Mouse (Mus musculus) forebrain, embryonic 10.5 days (tissue): Measurements from ENCODE around the gene Cfl1. TPM values are rescaled to one million over a fixed set of nuclear protein-coding genes. Genes with fewer than 3 reads are reported as not detected.

Experiments used
- DNase-seq: peaks from one replicate; pipeline ENCODE4 v3.0.0-alpha.2; 2017; ENCODE audit warnings: low spot score; ENCODE audit errors: extremely low spot score
- H3K27ac ChIP-seq: fragments of 300-500 bp; sonication (generic); 2 replicates; pipeline ENCODE4 v1.5.1; 2016; ENCODE audit warnings: mild to moderate bottlenecking
- H3K27me3 ChIP-seq: fragments of 300-500 bp; sonication (generic); 2 replicates; pipeline ENCODE4 v1.6.1; 2016; ENCODE audit warnings: mild to moderate bottlenecking; ENCODE audit not compliant: poor library complexity, severe bottlenecking
- H3K36me3 ChIP-seq: fragments of 300-500 bp; sonication (generic); replicated peaks from 2 replicates; pipeline ENCODE4 v1.6.1; 2016; ENCODE audit warnings: mild to moderate bottlenecking, moderate library complexity
- H3K4me1 ChIP-seq: fragments of 300-500 bp; sonication (generic); 2 replicates; pipeline ENCODE4 v1.6.1; 2016
- H3K4me3 ChIP-seq: fragments of 300-500 bp; sonication (generic); 2 replicates; pipeline ENCODE4 v1.5.1; 2016; ENCODE audit warnings: mild to moderate bottlenecking, moderate library complexity
- H3K9me3 ChIP-seq: fragments of 300-500 bp; sonication (generic); 2 replicates; pipeline ENCODE4 v1.6.1; 2016; ENCODE audit warnings: mild to moderate bottlenecking, moderate library complexity
- WGBS: fragments of 180-500 bp; shearing (Covaris S2); methylation state at CpG from one replicate; pipeline ENCODE4 v1.1.7; 2016; 5-methylcytosine and 5-hydroxymethylcytosine counted together
- polyA plus RNA-seq: library from polyadenylated mRNA; unstranded; fragments of >200 nt; fragmentation: Nextera tagmentation; extraction: Ambion mirVana; gene quantifications from 2 replicates; pipeline ENCODE4 v1.2.1, GENCODE M21; 2016

Gene Cfl1
- polyA plus RNA-seq, 1 experiment from 2014 or later = 3,010 TPM

GRCm38 (mm10) chr19:5456922-5457745 is 33.1 kb upstream of the Cfl1 start:
- peak overlapping the region; percentile 88 for H3K27ac ChIP-seq
- peaks cover 55% of the 10 kb centered on the region for H3K4me1 ChIP-seq
- H3K9me3 ChIP-seq = no peaks in the 10 kb centered on the region
- peaks cover 19% of the 10 kb centered on the region for H3K27me3 ChIP-seq
- peak; percentile 94 for DNase-seq
- H3K36me3 ChIP-seq = peaks cover 18% of the 10 kb centered on the region
- under 1% methylated on average over 70 of the region's 70 CpGs for WGBS
- H3K4me3 ChIP-seq = peak overlapping the region; percentile 87

GRCm38 (mm10) chr19:5457746-5458442 is 32.4 kb upstream of the Cfl1 start, which contains the start of gene Ccdc85b:
Gene Ccdc85b, minus strand, starts transcription at chr19:5457894.
- no peaks in the 10 kb centered on the region for H3K9me3 ChIP-seq
- peaks cover 26% of the 10 kb centered on the region for H3K36me3 ChIP-seq
- DNase-seq = no peak
- peaks cover 19% of the 10 kb centered on the region for H3K27me3 ChIP-seq
- 15% methylated on average over 14 of the region's 14 CpGs for WGBS
- peak within 1 kb of the TSS; percentile 87 for H3K4me3 ChIP-seq
- peak within 1 kb of the TSS; percentile 88 for H3K27ac ChIP-seq
- peaks cover 55% of the 10 kb centered on the region for H3K4me1 ChIP-seq

DNA sequence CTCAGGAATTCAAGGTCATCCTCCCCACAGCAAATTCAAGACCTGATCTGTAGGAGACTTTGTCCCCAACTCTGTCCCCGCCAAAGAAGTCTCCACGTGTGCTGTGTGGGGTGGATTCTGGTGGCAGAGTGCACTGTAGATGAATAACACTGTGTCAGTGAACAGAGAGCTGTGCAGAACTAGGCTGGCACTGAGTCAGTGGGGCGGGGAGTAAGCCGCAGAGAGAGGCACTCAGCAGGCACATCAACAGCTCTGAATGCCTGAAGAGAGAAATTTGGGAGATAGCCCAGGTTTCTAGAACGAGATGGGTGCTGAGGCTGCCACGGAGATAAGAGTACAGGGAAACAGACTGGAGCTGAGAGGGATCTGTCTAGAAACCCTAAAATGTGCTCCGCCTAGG is 31.2 kb upstream of the Cfl1 start:
- Histone ChIP-seq H3K36me3 (peaks cover 32% of the 10 kb centered on the region), H3K27me3 (peaks cover 19% of the 10 kb centered on the region), H3K9me3 (no peaks in the 10 kb centered on the region), H3K4me1 (peaks cover 61% of the 10 kb centered on the region), H3K4me3 (no peak overlapping the region), H3K27ac (no peak overlapping the region)
- WGBS = 68% methylated on average over 7 of the region's 7 CpGs
- DNase-seq = no peak

- H3K4me3 ChIP-seq = peak overlapping the region; percentile 86
- peak overlapping the region; percentile 90 for H3K27ac ChIP-seq
- peaks cover 19% of the 10 kb centered on the region for H3K27me3 ChIP-seq
- peaks cover 32% of the 10 kb centered on the region for H3K36me3 ChIP-seq
- DNase-seq = no peak
- WGBS = 30% methylated on average over 3 of the region's 3 CpGs
- H3K9me3 ChIP-seq = no peaks in the 10 kb centered on the region
- peaks cover 62% of the 10 kb centered on the region for H3K4me1 ChIP-seq
Observed at GRCm38 (mm10) chr19:5459896-5460295, 30.4 kb upstream of the Cfl1 start.

DNA sequence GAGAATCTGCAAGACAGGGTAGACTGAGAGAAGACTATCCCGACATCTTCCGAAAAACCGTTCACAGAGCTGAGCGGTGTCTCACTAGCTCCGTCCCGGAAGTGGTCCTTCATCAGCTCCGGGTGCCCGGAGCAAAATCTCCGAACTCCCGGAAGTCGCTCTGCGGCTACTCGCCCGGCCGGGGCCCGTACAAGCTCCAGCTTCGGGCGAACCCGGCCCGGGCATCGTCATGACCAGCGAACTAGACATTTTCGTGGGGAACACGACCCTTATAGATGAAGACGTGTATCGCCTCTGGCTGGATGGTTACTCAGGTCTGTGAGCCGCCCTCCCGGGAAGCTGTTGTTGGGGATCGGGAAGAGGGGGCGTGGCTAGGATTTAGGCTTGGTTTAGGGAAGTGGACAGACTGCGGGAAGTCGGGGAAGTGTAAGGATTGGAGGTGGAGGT is 29.8 kb upstream of the Cfl1 start, which contains the start of gene Fibp:
TSS of gene Fibp (plus strand) at position 151 of the 447 bp plus-strand sequence.
- Histone ChIP-seq H3K36me3 (peaks cover 35% of the 10 kb centered on the region), H3K27ac (peak within 1 kb of the TSS; percentile 90), H3K4me3 (peak within 1 kb of the TSS; percentile 86), H3K4me1 (peaks cover 56% of the 10 kb centered on the region), H3K27me3 (peaks cover 19% of the 10 kb centered on the region), H3K9me3 (no peaks in the 10 kb centered on the region)
- DNase-seq = peak; percentile 92
- under 1% methylated on average over 32 of the region's 32 CpGs for WGBS

DNA sequence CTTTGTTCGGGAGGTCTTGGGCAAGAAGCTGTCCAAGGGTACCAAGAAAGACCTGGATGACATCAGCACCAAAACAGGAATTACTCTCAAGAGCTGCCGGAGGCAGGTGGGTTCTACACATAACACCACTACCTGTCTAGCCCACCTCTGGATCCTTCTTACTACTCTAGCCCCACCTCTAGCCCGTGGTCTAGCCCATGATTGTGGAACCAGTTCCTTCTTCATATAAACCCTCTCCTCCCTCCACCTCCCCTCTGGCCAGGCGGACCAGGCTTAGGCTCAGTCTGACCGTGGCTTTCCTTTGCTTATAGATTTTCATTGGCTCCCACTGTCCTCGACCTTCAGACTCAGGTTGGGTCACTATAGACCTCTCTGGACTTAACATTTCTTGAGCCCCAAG is 28.8 kb upstream of the Cfl1 start:
- H3K4me1 ChIP-seq = peaks cover 47% of the 10 kb centered on the region
- H3K9me3 ChIP-seq = no peaks in the 10 kb centered on the region
- DNase-seq = no peak
- H3K27me3 ChIP-seq = peaks cover 19% of the 10 kb centered on the region
- H3K36me3 ChIP-seq = peaks cover 44% of the 10 kb centered on the region
- peak overlapping the region; percentile 86 for H3K4me3 ChIP-seq
- WGBS = 89% methylated on average over 6 of the region's 6 CpGs
- no peak overlapping the region for H3K27ac ChIP-seq

DNA sequence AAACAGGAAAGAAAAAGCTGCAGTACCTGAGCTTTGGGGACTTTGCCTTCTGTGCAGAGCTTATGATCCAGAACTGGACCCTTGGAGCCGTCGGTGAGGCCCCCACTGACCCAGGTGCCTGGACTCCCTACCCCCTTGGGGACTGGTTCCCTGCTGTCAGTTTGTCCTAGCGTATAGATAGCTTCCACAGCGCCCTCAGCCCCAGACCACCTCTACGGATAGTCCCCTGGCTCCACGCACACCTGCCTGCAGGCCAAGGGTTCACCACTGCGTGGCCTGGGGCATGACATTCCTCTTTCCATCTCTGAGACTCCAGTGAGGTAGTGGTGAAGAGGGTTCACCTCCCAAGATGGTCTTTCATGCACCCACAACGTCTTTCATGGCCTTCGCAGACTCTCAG is 27.0 kb upstream of the Cfl1 start:
- WGBS = 88% methylated on average over 9 of the region's 9 CpGs
- Histone ChIP-seq H3K4me1 (peaks cover 29% of the 10 kb centered on the region), H3K27ac (no peak overlapping the region), H3K36me3 (peaks cover 61% of the 10 kb centered on the region), H3K27me3 (peaks cover 16% of the 10 kb centered on the region), H3K9me3 (no peaks in the 10 kb centered on the region), H3K4me3 (no peak overlapping the region; the same call in 1 of the 2 replicates)
- no peak for DNase-seq

DNA sequence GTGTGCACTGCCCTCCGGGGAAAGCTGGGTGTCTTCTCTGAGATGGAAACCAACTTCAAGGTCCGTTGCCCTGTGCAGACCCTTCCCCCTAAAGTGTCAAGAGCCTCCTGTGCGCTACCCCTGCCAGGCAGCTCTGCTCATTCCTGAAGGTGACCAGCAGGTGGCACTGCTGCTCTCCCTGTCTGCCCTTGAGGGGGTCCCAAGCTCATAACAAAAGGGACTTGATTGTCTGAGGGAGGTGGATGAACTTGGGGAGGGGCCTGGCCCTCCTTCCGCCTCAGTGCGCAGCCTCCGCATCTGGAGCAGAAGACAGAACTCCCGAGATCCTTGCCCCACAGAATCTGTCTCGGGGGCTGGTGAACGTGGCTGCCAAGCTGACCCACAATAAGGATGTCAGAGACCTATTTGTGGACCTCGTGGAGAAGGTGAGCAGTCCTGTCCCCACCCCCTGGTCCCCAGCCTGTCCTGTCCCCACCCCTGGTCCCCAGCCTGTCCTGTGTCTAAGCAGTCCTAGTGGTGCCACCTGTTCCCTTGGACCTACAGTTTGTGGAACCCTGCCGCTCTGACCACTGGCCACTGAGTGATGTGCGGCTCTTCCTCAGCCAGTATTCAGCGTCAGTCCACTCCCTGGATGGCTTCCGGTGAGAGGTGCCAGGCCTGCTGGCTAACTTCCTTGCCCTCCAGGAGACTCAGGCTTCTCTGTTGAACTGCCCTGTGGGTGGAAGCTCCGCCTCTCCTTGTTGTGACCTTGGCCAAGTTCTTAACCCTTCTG is 26.3 kb upstream of the Cfl1 start:
- WGBS = 63% methylated on average over 15 of the region's 15 CpGs
- peaks cover 9% of the 10 kb centered on the region for H3K27me3 ChIP-seq
- DNase-seq = peak; percentile 74
- H3K9me3 ChIP-seq = no peaks in the 10 kb centered on the region
- H3K4me3 ChIP-seq = peak overlapping the region; percentile 31
- H3K4me1 ChIP-seq = peaks cover 26% of the 10 kb centered on the region
- H3K27ac ChIP-seq = peak overlapping the region; percentile 78
- H3K36me3 ChIP-seq = peaks cover 61% of the 10 kb centered on the region

GRCm38 (mm10) chr19:5465037-5465436 is 25.2 kb upstream of the Cfl1 start:
- Histone ChIP-seq H3K9me3 (no peaks in the 10 kb centered on the region), H3K36me3 (peaks cover 61% of the 10 kb centered on the region), H3K27me3 (no peaks in the 10 kb centered on the region), H3K4me1 (peaks cover 23% of the 10 kb centered on the region), H3K4me3 (no peak overlapping the region; the same call in 1 of the 2 replicates), H3K27ac (no peak overlapping the region)
- 96% methylated on average over 8 of the region's 8 CpGs for WGBS
- DNase-seq = no peak

DNA sequence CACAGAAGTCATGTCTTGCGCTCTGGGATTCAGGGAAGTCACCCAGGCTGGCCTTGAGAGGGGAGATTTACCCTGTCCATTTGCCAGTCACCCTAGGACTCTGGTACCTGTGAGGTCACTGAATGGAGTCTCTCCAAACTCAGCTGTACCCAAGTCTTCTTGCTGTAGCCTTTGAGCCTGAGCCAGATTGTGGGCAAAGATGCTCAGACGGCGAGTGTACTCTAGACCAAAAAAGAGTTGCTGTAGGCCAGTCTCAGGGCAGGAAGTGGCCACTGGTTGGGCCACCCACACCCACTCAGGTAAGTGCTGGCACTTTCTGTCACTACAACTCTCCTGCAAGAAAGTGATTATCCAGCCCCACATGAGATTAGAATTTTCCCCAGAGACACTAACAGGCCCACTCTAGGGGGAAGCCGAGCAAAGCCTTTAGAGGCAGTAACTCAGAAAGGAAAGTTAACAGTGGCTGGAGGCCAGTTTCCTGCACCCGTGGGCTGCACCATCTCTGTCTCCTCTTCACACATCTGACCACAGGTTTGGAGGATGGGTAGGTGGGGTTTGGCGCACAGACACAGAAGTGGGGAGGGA is 23.2 kb upstream of the Cfl1 start:
- no peak overlapping the region for H3K27ac ChIP-seq
- no peak for DNase-seq
- H3K36me3 ChIP-seq = peaks cover 60% of the 10 kb centered on the region
- H3K9me3 ChIP-seq = no peaks in the 10 kb centered on the region
- H3K27me3 ChIP-seq = no peaks in the 10 kb centered on the region
- H3K4me1 ChIP-seq = peaks cover 10% of the 10 kb centered on the region
- 89% methylated on average over 6 of the region's 6 CpGs for WGBS
- H3K4me3 ChIP-seq = no peak overlapping the region

DNA sequence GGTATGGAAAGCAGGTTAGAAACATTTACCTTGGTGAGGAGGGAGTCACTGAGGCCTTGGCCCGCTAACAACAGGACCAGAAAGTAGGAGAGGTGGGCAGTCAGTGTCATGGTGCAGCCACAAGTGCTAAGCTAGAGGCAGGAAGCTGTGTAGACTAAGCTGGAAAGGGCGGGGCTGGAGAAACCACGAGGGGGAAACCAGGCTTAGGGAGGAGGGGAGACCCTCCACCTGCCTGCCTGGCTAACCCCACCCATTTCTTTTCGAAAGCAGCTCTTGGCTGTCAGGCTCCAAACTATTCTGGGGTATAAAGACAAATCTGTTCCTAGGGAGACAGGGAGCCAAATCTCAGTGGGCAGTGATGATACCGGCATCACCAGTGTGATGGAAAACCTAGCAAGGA is 21.9 kb upstream of the Cfl1 start, which contains the start of gene Ctsw:
TSS of gene Ctsw (minus strand) at position 134 of the 400 bp plus-strand sequence.
- 68% methylated on average over 5 of the region's 5 CpGs for WGBS
- Histone ChIP-seq H3K36me3 (peaks cover 46% of the 10 kb centered on the region), H3K27me3 (peaks cover 4% of the 10 kb centered on the region; the same call in 1 of the 2 replicates), H3K9me3 (no peaks in the 10 kb centered on the region), H3K27ac (no peak within 1 kb of the TSS), H3K4me3 (no peak within 1 kb of the TSS), H3K4me1 (peaks cover 11% of the 10 kb centered on the region)
- DNase-seq = no peak

DNA sequence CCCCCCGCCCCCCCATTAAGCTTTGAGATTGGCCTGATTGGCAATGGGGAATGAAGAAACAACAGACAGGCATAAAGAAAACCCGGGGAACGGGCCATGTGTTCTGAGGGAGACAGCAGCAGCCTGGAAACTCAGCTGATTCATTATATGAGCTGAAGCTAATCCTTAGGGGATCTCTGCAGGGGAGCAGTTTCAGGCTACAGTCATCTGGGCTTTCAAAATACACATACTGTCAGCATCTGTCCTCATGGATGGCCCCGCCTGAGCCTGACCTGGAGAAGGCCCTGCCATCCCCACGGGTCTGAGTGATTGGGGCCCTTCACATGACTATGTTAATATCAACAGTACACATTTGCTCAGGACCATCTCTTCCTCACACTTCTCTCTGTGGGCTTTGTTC is 18.4 kb upstream of the Cfl1 start:
- Histone ChIP-seq H3K27me3 (peaks cover 17% of the 10 kb centered on the region), H3K36me3 (peaks cover 15% of the 10 kb centered on the region), H3K9me3 (no peaks in the 10 kb centered on the region), H3K27ac (no peak overlapping the region), H3K4me3 (no peak overlapping the region), H3K4me1 (peaks cover 28% of the 10 kb centered on the region)
- WGBS = 60% methylated on average over 5 of the region's 5 CpGs
- DNase-seq = no peak
